Mouse (Mus musculus) hindbrain, embryonic 13.5 days (tissue): ENCODE results near the gene Garnl3. TPM values are rescaled to one million over a fixed set of nuclear protein-coding genes. Genes with fewer than 3 reads are reported as not detected.

ENCODE experiments used
- ATAC-seq: fragments of 200-750 bp; cut with Nextera tagmentation; 2 replicates; pipeline ENCODE4 v1.8.0; 2017; ENCODE audit warnings: moderate TSS enrichment; ENCODE audit not compliant: low FRiP score
- H3K27ac ChIP-seq: fragments of 300-500 bp; sonication (generic); 2 replicates; pipeline ENCODE4 v1.5.1; 2015; ENCODE audit warnings: inconsistent platforms, mild to moderate bottlenecking, moderate library complexity
- H3K27me3 ChIP-seq: fragments of 300-500 bp; sonication (generic); 2 replicates; pipeline ENCODE4 v1.6.1; 2015; ENCODE audit warnings: mild to moderate bottlenecking, inconsistent platforms
- H3K36me3 ChIP-seq: fragments of 300-500 bp; sonication (generic); 2 replicates; pipeline ENCODE4 v1.6.1; 2015; ENCODE audit warnings: mild to moderate bottlenecking, inconsistent platforms
- H3K4me1 ChIP-seq: fragments of 300-500 bp; sonication (generic); replicated peaks from 2 replicates; pipeline ENCODE4 v1.6.1; 2015; ENCODE audit warnings: inconsistent platforms
- H3K4me2 ChIP-seq: fragments of 300-500 bp; sonication (generic); 2 replicates; pipeline ENCODE4 v1.6.1; 2015; ENCODE audit warnings: inconsistent platforms, mild to moderate bottlenecking, moderate library complexity
- H3K4me3 ChIP-seq: fragments of 300-500 bp; sonication (generic); 2 replicates; pipeline ENCODE4 v1.5.1; 2015; ENCODE audit warnings: mild to moderate bottlenecking, inconsistent platforms
- H3K9ac ChIP-seq: fragments of 300-500 bp; sonication (generic); 2 replicates; pipeline ENCODE4 v1.6.1; 2015; ENCODE audit warnings: mild to moderate bottlenecking, inconsistent platforms
- H3K9me3 ChIP-seq: fragments of 300-500 bp; sonication (generic); 2 replicates; pipeline ENCODE4 v1.6.1; 2016; ENCODE audit warnings: inconsistent platforms
- WGBS: fragments of 180-500 bp; shearing (Covaris S2); methylation state at CpG from one replicate; pipeline ENCODE4 v1.1.7; 2015; 5-methylcytosine and 5-hydroxymethylcytosine counted together
- polyA plus RNA-seq: library from polyadenylated mRNA; unstranded; fragments of >200 nt; fragmentation: Nextera tagmentation; extraction: Ambion mirVana; gene quantifications from 2 replicates; pipeline ENCODE4 v1.2.1, GENCODE M21; 2015

Garnl3 gene
- 36.6 and 39.4 TPM in 2 replicates for polyA plus RNA-seq

- under 1% methylated on average over 22 of the region's 22 CpGs for WGBS
Observed at GRCm38 (mm10) chr2:33131500-33132092, at the start of gene Garnl3. Gene Garnl3 (minus strand): TSS chr2:33131654.

GRCm38 (mm10) chr2:33179930-33180630, 48.6 kb upstream of the Garnl3 start:
- Histone ChIP-seq H3K4me2 (no peak overlapping the region), H3K27ac (peak overlapping the region; percentile 72), H3K9ac (no peak overlapping the region), H3K4me1 (peaks cover 42% of the 10 kb centered on the region), H3K36me3 (no peaks in the 10 kb centered on the region), H3K4me3 (no peak overlapping the region), H3K27me3 (no peaks in the 10 kb centered on the region), H3K9me3 (no peaks in the 10 kb centered on the region)
- 45% methylated on average over 16 of the region's 16 CpGs for WGBS
- ATAC-seq = peak; percentile 17; the same call in 1 of the 2 replicates

More at GRCm38 (mm10) chr2:33131500-33132092, at the start of gene Garnl3:
- H3K9me3 ChIP-seq = no peaks in the 10 kb centered on the region
- peak within 1 kb of the TSS; percentile 45; the same call in 1 of the 2 replicates for H3K27ac ChIP-seq
- peaks cover 33% of the 10 kb centered on the region for H3K4me1 ChIP-seq
- peak within 1 kb of the TSS; percentile 83 for H3K9ac ChIP-seq
- H3K27me3 ChIP-seq = peaks cover 23% of the 10 kb centered on the region
- peak within 1 kb of the TSS; percentile 99 for H3K4me2 ChIP-seq
- peaks cover 7% of the 10 kb centered on the region for H3K36me3 ChIP-seq
- ATAC-seq = peak; percentile 57
- H3K4me3 ChIP-seq = peak within 1 kb of the TSS; percentile 71

GRCm38 (mm10) chr2:33179171-33179929, 47.9 kb upstream of the Garnl3 start:
- H3K9me3 ChIP-seq = no peaks in the 10 kb centered on the region
- no peak overlapping the region for H3K4me2 ChIP-seq
- no peak overlapping the region for H3K4me3 ChIP-seq
- H3K27ac ChIP-seq = peak overlapping the region; percentile 72
- no peaks in the 10 kb centered on the region for H3K27me3 ChIP-seq
- peak overlapping the region; percentile 21; the same call in 1 of the 2 replicates for H3K9ac ChIP-seq
- WGBS = 50% methylated on average over 14 of the region's 14 CpGs
- peaks cover 42% of the 10 kb centered on the region for H3K4me1 ChIP-seq
- H3K36me3 ChIP-seq = no peaks in the 10 kb centered on the region
- peak; percentile 33; the same call in 1 of the 2 replicates for ATAC-seq

- H3K9ac ChIP-seq = peak overlapping the region; percentile 21; the same call in 1 of the 2 replicates
- no peak overlapping the region for H3K4me3 ChIP-seq
- peak; percentile 73 for ATAC-seq
- 57% methylated on average over 11 of the region's 11 CpGs for WGBS
- H3K36me3 ChIP-seq = peaks cover 9% of the 10 kb centered on the region
- H3K9me3 ChIP-seq = no peaks in the 10 kb centered on the region
- H3K27ac ChIP-seq = peak overlapping the region; percentile 72
- no peak overlapping the region for H3K4me2 ChIP-seq
- peaks cover 43% of the 10 kb centered on the region for H3K4me1 ChIP-seq
- no peaks in the 10 kb centered on the region for H3K27me3 ChIP-seq
Observed at GRCm38 (mm10) chr2:33178243-33178932, 46.9 kb upstream of the Garnl3 start.

GRCm38 (mm10) chr2:33177443-33178242, 46.2 kb upstream of the Garnl3 start:
- Histone ChIP-seq H3K4me3 (no peak overlapping the region), H3K9ac (no peak overlapping the region), H3K27ac (no peak overlapping the region), H3K9me3 (no peaks in the 10 kb centered on the region), H3K4me1 (peaks cover 47% of the 10 kb centered on the region), H3K27me3 (no peaks in the 10 kb centered on the region), H3K36me3 (peaks cover 16% of the 10 kb centered on the region), H3K4me2 (no peak overlapping the region)
- no peak for ATAC-seq
- WGBS = 84% methylated on average over 12 of the region's 12 CpGs

GRCm38 (mm10) chr2:33176921-33177320, 45.5 kb upstream of the Garnl3 start:
- no peaks in the 10 kb centered on the region for H3K27me3 ChIP-seq
- no peak overlapping the region for H3K27ac ChIP-seq
- no peak overlapping the region for H3K9ac ChIP-seq
- H3K36me3 ChIP-seq = peaks cover 24% of the 10 kb centered on the region
- 62% methylated on average over 2 of the region's 2 CpGs for WGBS
- no peak overlapping the region for H3K4me2 ChIP-seq
- H3K4me3 ChIP-seq = no peak overlapping the region
- H3K4me1 ChIP-seq = peaks cover 48% of the 10 kb centered on the region
- no peak for ATAC-seq
- H3K9me3 ChIP-seq = no peaks in the 10 kb centered on the region

- Histone ChIP-seq H3K4me1 (peaks cover 52% of the 10 kb centered on the region), H3K36me3 (peaks cover 28% of the 10 kb centered on the region), H3K4me3 (no peak overlapping the region), H3K27me3 (no peaks in the 10 kb centered on the region), H3K9ac (no peak overlapping the region), H3K4me2 (no peak overlapping the region), H3K9me3 (no peaks in the 10 kb centered on the region), H3K27ac (no peak overlapping the region)
- WGBS = 50% methylated on average over 7 of the region's 7 CpGs
- no peak for ATAC-seq
Observed at GRCm38 (mm10) chr2:33176516-33176915, 45.1 kb upstream of the Garnl3 start.

- no peak overlapping the region for H3K4me2 ChIP-seq
- no peaks in the 10 kb centered on the region for H3K9me3 ChIP-seq
- ATAC-seq = no peak
- no peaks in the 10 kb centered on the region for H3K27me3 ChIP-seq
- WGBS = 73% methylated on average over 7 of the region's 7 CpGs
- no peak overlapping the region for H3K9ac ChIP-seq
- H3K27ac ChIP-seq = no peak overlapping the region
- H3K36me3 ChIP-seq = peaks cover 52% of the 10 kb centered on the region
- H3K4me1 ChIP-seq = peaks cover 40% of the 10 kb centered on the region
- H3K4me3 ChIP-seq = no peak overlapping the region
Observed at GRCm38 (mm10) chr2:33173686-33174085, 42.2 kb upstream of the Garnl3 start.

GRCm38 (mm10) chr2:33173126-33173525, 41.7 kb upstream of the Garnl3 start:
- no peak for ATAC-seq
- Histone ChIP-seq H3K27ac (no peak overlapping the region), H3K9me3 (no peaks in the 10 kb centered on the region), H3K27me3 (no peaks in the 10 kb centered on the region), H3K4me2 (no peak overlapping the region), H3K4me3 (no peak overlapping the region), H3K9ac (no peak overlapping the region), H3K4me1 (peaks cover 34% of the 10 kb centered on the region), H3K36me3 (peaks cover 58% of the 10 kb centered on the region)
- 81% methylated on average over 10 of the region's 10 CpGs for whole genome bisulfite sequencing

- Histone ChIP-seq H3K4me3 (no peak overlapping the region), H3K27me3 (no peaks in the 10 kb centered on the region), H3K27ac (peak overlapping the region; percentile 62; the same call in 1 of the 2 replicates), H3K4me2 (no peak overlapping the region), H3K9ac (no peak overlapping the region), H3K36me3 (peaks cover 79% of the 10 kb centered on the region), H3K4me1 (peaks cover 22% of the 10 kb centered on the region; the same call in 1 of the 2 replicates), H3K9me3 (no peaks in the 10 kb centered on the region)
- 49% methylated on average over 10 of the region's 10 CpGs for WGBS
- ATAC-seq = no peak
Observed at GRCm38 (mm10) chr2:33170777-33171565, 39.5 kb upstream of the Garnl3 start.

GRCm38 (mm10) chr2:33169445-33169844, 38.0 kb upstream of the Garnl3 start:
- ATAC-seq = no peak
- Histone ChIP-seq H3K4me2 (no peak overlapping the region), H3K9ac (no peak overlapping the region), H3K4me3 (no peak overlapping the region), H3K27ac (no peak overlapping the region), H3K9me3 (no peaks in the 10 kb centered on the region), H3K36me3 (peaks cover 79% of the 10 kb centered on the region), H3K4me1 (peaks cover 36% of the 10 kb centered on the region), H3K27me3 (no peaks in the 10 kb centered on the region)
- WGBS = 80% methylated on average over 6 of the region's 6 CpGs
